Mouse (Mus musculus) kidney, adult 18-20 months (tissue): ENCODE measurements around the gene Pdia2.

Experiments used
- DNase-seq: peaks from one replicate; pipeline ENCODE4 v3.0.0; 2021

The Pdia2 gene

GRCm38 (mm10) chr17:26198892-26199291, at the start of gene Pdia2:
TSS of gene Pdia2 (minus strand) at chr17:26199087.
- no peak for DNase-seq

- DNase-seq, result peak; percentile 93
These were observed 45.4 kb upstream of the Pdia2 start, which contains the start of gene Fam234a for GRCm38 (mm10) chr17:26244101-26244841. TSS of gene Fam234a (minus strand) at chr17:26244242.

GRCm38 (mm10) chr17:26243471-26244100, 44.7 kb upstream of the Pdia2 start:
- DNase-seq, result no peak

GRCm38 (mm10) chr17:26240990-26241389, 42.1 kb upstream of the Pdia2 start:
- no peak for DNase-seq

GRCm38 (mm10) chr17:26240120-26240790, 41.4 kb upstream of the Pdia2 start:
- DNase-seq, result no peak

- DNase-seq, result no peak
These were observed 40.7 kb upstream of the Pdia2 start for GRCm38 (mm10) chr17:26239551-26239950.

GRCm38 (mm10) chr17:26237667-26238066, 38.8 kb upstream of the Pdia2 start:
- no peak for DNase-seq

GRCm38 (mm10) chr17:26235077-26235815, 36.4 kb upstream of the Pdia2 start:
- no peak for DNase-seq

GRCm38 (mm10) chr17:26234386-26234785, 35.5 kb upstream of the Pdia2 start:
- DNase-seq, result no peak

- no peak for DNase-seq
These were observed 34.0 kb upstream of the Pdia2 start for GRCm38 (mm10) chr17:26232863-26233262.

GRCm38 (mm10) chr17:26231156-26231555, 32.3 kb upstream of the Pdia2 start:
- no peak for DNase-seq

- DNase-seq, result no peak
These were observed 30.9 kb upstream of the Pdia2 start for GRCm38 (mm10) chr17:26229776-26230175.

- DNase-seq, result peak; percentile 41
These were observed 26.3 kb upstream of the Pdia2 start for GRCm38 (mm10) chr17:26225150-26225549.

- no peak for DNase-seq
These were observed 22.6 kb upstream of the Pdia2 start for GRCm38 (mm10) chr17:26221508-26221907.

- no peak for DNase-seq
These were observed 13.8 kb upstream of the Pdia2 start for GRCm38 (mm10) chr17:26212681-26213080.

- no peak for DNase-seq
These were observed 13.4 kb upstream of the Pdia2 start for GRCm38 (mm10) chr17:26212241-26212640.

GRCm38 (mm10) chr17:26207686-26208085, 8.8 kb upstream of the Pdia2 start, which contains the start of gene Arhgdig:
TSS of gene Arhgdig (minus strand) at chr17:26207786.
- DNase-seq, result no peak

GRCm38 (mm10) chr17:26206392-26206791, 7.5 kb upstream of the Pdia2 start:
- DNase-seq, result no peak

- DNase-seq, result no peak
These were observed 5.9 kb upstream of the Pdia2 start for GRCm38 (mm10) chr17:26204766-26205165.

GRCm38 (mm10) chr17:26203321-26203811, 4.5 kb upstream of the Pdia2 start:
- peak; percentile 56 for DNase-seq

GRCm38 (mm10) chr17:26202737-26203136, 3.9 kb upstream of the Pdia2 start, which contains the start of gene Rgs11:
TSS of gene Rgs11 (plus strand) at chr17:26202951.
- peak; percentile 40 for DNase-seq

GRCm38 (mm10) chr17:26201998-26202397, 3.1 kb upstream of the Pdia2 start:
- DNase-seq, result peak; percentile 36
